Mouse (Mus musculus): ENCODE results near the gene St3gal3.
A peak's percentile ranks its signal among the peaks of the same experiment; 100 is the strongest.

St3gal3 gene

DNA sequence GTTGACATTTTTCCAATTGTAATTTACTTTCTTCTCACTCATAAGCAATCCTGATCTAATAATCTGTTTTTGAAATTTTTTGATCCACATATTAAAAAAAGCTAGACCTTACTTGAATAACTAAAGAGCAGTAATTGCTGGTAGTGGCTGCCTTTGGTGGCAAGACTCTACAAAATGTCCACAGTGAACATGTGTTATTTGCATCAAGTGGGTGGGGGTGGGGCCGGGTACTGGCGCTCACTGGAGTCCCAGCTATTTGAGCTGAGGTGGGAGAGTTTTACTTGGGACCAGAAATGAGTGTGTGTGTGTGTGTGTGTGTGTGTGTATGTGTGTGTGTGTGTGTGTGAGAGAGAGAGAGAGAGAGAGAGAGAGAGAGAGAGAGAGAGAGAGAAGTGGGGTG, 77.6 kb downstream of the St3gal3 start:
- no peak for DNase-seq (ENCODE audit: extremely low read depth, low read depth, low spot score)

DNA sequence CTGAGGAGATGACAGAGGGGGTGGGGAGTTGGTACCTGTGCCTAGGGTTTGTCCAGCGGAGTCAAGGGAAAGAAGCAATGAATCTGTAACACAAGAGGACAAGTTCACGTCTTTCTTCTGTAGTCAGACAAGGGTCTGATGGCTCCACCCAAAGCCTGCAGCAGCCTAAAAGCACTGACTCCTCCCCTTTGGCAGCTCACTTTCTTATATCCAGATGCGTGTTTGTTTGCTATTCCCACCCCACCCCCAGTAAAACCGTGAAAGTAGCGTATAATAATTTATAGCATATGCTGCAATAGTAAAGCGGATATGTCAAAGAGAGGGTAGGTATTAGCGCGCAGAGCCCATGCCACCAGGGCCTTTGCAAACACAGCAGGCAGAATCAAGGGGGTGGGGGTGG, 80.1 kb downstream of the St3gal3 start:
- DNase-seq (ENCODE audit: extremely low read depth, low read depth, low spot score) = no peak

DNA sequence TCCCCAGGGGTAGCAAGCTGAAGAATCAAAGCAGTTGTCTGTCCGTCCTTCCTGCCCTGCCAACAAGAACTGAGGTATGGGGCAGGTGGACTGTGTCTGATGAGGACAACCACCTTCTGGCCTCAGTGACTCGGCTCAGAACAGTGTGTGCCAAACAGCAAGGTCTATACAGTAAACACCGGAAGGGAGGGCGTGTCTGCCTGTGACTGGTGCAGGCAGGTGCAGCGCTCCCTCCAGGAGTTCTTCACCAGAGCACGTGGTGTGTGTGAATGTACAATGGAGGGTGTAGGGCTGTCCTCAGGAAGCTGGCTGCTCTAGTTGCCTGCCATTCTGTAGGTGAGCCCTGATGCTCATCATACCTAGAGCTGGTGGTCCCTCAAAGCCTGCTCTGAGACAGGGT, 80.8 kb downstream of the St3gal3 start:
- no peak for DNase-seq (ENCODE audit: extremely low read depth, low read depth, low spot score)

DNA sequence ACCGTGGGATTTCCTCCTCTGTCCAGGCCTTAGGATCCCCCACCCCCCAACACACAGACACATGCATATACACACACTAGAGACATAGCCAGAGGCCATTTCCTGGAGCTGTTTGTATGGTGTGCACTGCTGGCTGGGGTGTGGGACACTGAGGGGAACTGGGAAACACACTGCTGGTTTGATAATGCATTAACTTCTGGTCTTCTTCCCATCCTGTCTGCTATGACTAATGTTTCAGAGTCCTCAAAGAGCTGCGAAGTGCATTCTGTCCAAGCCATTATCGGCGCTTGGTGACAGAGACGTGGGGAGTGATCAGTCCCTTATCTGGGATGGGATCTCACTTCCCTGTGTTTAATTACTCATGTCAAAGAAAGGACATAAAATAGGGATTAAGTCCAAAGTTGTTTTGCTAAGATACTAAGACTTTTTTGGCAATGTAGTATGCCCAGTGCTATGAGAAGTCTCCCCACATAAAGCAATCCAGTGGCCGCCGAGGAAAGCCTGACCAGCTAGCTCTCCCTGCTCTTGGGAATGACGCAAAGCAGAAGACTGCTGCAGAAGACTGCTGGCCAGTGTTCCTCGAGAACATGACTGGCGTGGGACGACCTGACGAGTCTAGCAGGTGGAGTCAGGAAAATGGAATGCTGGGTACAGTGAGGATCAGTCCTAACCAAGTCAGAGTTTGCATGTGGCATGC, 85.0 kb downstream of the St3gal3 start:
- DNase-seq (ENCODE audit: extremely low read depth, low read depth, low spot score) = peak; percentile 25

DNA sequence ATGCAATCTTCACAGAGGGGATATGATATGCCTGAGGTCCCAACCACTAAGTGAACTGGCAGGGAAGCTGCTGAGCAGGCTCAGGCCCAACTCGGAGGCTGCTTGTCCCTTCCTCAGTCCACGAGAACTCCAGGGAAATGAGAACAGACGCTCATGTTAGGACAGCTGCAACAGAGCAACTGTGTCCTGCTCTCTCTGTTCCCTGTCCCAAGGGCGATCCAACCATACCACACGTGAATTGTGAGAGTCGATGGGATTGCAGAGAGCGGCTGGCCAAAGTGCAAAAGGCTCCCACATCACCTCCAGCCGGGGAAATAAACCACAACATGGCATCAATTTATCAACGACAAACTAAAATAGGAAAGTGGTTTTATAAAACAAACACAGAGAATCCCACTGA, 90.2 kb downstream of the St3gal3 start:
- DNase-seq (ENCODE audit: extremely low read depth, low read depth, low spot score) = no peak

DNA sequence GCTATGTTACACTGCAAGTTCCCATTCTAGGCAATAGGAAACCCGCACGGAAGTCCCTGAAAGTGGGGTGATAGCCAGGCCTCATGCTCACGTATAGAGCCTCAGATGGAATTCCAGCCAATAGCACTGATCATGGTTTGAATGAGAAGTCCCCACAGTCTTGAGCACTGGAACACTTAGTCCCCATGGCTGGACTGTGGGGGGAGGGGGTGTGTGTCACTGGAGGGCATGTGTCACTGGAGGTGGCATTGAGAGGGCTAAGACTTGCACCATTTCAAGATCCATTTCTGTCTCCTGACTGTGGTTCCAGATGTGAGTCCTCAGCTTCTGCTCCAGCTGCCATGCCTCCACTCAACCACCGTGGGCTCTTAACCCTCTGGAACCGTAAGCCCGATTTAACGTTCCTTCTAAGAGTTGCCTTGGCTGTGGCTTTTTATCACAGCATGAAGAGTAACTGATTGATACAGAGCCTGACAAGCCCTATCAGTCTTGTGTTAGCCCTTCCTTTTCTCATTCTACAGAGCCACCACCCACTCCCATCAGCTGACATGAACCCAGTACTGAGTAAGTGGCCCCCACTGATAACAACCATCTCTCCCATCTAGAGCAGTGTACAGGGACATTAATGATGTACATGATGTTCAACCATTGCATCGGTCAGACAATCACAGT, 91.2 kb downstream of the St3gal3 start:
- DNase-seq (ENCODE audit: extremely low read depth, low read depth, low spot score) = no peak

DNA sequence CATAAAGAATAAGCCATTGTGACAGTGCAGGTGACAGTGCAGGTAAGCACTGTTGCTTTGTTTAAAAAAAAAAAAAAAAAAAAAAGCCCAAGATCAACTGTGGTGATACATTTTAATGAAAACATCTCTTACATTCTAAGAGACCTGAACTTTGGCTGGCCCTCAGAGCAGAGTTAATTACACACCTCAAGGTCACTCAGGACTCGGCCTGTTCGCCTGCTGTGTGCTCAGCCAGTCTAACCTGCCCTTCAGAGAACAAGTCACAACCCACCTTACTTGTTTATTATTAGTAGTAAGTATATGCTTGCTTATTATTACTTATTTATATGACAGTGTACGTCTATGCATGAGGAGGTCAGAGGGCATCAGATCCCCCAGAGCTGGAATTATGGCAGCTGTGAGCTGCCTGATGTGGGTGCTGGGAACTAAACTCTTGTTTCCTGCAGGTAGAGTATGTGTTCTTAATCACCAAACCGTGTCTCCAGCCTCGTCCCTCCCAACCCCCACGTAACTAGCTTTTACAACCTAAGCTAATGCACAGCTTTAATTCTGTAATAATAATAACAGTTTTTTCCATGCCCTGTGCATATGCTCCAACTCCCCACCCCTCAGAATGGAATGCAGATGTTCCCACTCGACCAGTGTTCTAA, 91.9 kb downstream of the St3gal3 start:
- no peak for DNase-seq (ENCODE audit: extremely low read depth, low read depth, low spot score)

DNA sequence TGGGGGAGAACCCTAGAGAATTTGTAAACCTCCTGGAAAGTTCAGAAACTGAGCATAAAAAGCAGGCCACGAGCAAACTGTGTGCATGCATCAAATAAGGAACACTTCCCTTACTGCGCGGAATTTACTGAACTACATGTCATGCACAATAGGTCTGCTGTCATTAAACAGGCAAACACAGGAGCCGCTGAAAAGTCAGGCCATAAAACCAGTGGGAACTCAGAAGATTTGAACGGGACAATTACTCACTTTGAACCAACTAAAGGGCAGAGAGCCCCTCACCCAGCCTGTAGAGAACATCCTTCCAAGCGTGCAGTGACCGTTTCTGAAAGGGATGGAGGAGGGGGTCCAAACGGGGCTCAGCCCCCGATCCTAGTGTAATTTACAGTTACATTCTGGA, 93.6 kb downstream of the St3gal3 start:
- no peak for DNase-seq (ENCODE audit: extremely low read depth, low read depth, low spot score)

DNA sequence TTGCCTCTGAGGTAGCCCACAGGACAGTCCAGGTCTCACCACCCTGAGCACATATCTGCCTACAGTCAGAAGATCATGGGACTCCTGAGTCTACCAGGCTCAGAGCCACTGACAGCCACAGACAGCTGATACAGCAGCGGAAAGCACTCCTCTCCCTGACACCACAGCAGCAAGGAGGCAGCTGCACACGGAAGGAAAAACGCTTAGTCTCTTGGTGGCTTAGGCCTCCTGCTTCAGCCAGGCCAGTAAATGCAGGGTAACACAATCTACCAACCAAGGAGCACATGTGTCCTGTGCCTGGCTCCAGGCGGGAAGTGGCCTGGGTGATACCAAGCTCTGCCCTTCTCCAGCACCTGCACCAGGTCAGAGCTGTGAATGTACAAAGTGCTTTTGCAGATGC, 94.1 kb downstream of the St3gal3 start:
- no peak for DNase-seq (ENCODE audit: extremely low read depth, low read depth, low spot score)

DNA sequence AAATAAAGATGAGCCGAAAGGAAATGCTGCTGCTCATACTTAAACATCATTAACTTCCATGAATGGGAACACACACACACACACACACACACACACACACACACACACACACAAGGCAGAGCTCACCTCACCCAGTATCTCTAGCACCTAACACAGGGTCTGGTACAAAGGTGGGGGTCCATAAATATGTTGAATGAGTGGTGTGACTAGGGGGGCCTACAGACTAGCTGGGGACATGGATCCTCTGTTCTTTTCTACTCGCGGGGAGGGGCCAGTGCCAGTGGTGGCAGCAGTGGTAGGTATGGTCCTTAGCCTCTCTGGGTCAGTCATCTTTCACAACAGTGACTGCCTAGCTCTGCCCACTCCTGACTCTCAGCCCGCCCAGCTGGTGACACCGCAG, 94.8 kb downstream of the St3gal3 start:
- DNase-seq (ENCODE audit: extremely low read depth, low read depth, low spot score) = no peak

DNA sequence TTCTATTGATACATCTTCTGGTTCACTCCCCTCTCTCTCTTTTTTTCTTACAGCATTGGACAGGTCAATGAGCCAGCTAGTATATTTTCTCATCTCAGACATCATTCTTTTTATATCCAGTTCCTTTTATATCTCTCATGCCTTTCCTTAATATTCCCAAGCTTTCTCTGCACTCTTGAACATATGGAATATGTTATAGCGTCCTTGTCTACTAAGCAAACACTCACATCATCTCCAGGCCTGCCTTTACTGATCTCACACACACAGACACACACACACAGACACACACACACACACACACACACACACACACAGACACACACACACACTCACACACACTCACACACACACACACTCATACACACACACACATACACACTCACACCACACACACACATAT, 96.7 kb downstream of the St3gal3 start:
- DNase-seq (ENCODE audit: extremely low read depth, low read depth, low spot score) = no peak

DNA sequence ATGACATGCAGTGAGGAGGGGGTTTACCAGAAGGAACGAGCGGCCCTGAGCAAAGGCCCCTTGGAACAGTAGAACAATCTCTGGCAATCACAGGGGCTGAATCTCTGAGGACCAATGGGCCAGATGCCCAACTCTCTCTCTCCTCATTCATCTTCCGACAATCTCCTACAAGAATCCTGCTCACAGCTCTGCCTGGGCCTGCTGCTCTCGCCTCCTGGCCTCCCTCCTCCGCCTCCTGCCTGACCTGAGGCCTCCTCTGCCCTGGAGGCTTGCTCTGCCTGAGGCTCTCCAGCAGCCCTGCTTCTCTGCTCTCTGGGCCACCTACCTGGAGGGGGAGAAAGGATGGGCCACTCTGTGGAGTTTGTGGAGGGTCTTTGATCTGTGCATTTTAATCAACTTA, 97.3 kb downstream of the St3gal3 start:
- DNase-seq (ENCODE audit: extremely low read depth, low read depth, low spot score) = no peak

DNA sequence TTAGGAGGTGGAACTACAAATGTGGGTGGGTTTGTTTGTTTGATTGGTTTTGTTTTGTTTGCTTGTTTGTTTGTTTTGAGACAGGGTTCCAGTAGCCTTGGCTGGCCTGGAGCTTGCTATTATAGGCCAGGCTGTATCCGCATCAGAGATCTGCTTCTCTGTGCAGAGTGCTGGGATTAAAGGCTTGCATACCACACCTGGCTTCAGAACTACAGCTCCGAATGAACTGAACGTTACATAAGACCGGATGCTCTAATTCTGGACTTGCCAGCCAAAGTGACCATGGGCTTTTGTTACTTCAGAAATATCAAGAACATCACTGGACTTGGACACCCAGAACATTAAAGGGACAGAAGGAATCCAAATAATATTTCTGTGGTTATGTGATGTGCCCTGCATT, 98.2 kb downstream of the St3gal3 start:
- DNase-seq (ENCODE audit: extremely low read depth, low read depth, low spot score) = no peak

DNA sequence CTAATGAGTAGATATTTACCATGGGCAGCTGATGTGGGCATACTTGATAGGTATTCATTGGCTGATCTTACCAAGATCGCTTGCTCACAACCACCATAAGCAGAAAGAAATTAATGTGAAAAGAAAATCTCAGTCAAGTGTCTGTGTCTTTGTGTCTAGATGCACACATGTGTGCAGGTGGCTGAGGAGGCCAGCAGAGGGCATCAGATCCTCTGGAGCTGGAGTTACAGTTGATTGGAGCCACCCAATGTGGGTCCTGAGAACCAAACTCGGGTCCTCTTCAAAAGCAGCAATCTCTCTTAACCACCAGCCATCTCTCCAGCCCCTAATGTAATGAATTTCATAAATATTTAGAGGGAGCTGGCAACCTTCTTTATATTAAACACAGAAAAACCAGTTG, 99.6 kb downstream of the St3gal3 start:
- DNase-seq (ENCODE audit: extremely low read depth, low read depth, low spot score) = no peak

DNA sequence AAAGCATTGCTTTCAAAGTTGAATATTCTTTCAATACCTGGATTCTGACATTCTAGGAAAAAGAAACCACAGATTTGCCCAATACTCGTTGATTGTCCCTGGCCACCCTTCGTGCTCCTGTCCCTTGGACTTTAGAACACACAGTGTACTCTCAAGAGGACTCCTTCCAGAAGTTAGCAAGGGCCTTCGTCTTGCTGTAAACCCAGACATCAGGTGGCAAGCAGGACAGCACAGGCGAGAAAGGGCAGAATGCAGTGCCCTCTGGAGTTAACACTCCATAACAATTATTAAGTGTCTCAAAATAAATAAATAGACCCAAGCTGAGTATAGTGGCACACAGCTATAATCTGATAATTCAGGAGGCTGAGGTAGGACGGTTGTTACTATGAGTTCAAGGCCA, 101.7 kb downstream of the St3gal3 start:
- DNase-seq (ENCODE audit: extremely low read depth, low read depth, low spot score) = no peak

DNA sequence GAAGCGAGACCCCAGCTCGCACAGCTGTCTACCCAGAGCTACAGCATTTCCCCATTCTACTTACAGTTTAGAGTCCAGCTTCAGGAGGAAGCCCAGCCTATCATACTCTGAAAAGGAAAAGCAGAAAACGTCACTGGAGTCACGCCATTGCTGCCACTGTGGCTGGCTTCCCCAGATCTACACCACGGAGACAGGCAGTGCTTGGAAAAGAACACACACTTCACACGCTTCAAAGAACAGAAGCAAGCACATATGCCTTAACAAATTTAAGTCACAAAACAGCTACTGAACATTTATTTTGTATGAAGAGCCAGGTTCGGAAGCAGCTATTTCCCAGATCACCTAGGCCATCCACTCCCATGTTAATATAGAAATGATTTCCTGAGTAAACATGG, 102.9 kb downstream of the St3gal3 start:
- DNase-seq (ENCODE audit: extremely low read depth, low read depth, low spot score) = no peak

DNA sequence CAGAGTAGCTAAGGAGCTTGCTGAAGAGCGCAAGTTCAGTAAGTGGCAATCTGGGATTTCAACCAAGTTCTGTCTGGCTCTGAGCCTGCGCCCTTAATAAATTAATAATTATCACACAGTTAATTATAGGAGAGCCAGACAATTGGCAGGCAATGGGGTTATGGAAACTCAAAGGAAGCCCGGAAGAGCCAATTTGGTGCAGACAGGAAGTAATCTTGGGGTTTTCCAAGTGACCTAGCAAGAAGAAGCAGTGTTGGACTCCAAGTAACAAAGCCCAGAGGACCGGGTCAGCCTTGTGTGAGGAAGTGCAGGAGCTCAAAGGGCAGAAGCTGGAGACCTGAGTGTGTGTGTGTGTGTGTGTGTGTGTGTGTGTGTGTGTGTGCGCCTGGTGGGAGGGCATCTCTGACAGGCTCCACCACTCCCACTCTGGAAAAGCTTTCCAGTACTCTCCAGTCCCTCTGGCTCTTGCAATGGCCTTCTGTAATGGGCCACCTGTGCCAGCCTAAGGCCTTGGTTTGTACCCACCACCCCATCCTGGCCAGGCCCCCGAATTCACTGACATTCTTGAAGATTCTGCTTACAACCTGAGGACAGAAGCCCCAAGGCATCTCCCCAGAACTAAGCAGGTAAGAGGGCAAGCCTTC, 103.5 kb downstream of the St3gal3 start:
- DNase-seq (ENCODE audit: extremely low read depth, low read depth, low spot score) = no peak

DNA sequence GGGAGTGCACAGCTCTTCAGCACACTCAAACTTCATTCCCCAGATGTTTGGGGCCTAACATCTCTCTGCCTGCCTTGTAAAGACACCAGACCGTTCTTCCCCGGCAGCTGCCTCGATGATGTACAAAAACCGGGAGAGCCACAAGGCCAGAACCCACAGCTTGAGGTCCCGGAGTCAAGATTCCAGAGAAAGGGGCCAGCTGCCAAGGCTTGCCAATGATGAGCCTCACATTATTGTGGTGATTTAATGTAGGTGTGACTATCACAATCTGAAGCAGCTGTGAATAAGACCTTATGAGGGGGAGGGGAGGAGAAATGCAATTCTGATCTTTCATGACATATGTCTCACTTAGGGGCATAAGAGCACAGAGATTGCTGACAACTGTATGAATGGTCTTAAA, 104.4 kb downstream of the St3gal3 start:
- no peak for DNase-seq (ENCODE audit: extremely low read depth, low read depth, low spot score)

DNA sequence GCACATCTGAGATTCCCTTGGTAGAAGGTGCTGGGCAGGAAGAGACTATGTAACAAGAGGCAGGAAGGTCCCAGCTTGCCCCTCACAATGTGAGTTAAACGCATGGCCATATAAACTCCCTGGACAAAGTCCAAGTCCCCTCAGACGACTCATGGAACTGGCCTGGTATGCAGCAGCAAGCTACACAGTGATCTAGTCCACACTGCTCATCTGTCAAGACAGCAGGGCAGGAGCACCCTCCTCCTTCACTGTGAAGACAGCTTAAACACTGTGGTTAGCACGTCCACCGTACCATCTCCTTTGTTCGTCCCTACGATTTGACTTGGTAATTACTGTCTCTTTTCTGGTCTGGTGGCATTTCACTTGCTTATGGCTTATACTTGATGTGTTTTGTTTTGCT, 104.8 kb downstream of the St3gal3 start:
- no peak for DNase-seq (ENCODE audit: extremely low read depth, low read depth, low spot score)

DNA sequence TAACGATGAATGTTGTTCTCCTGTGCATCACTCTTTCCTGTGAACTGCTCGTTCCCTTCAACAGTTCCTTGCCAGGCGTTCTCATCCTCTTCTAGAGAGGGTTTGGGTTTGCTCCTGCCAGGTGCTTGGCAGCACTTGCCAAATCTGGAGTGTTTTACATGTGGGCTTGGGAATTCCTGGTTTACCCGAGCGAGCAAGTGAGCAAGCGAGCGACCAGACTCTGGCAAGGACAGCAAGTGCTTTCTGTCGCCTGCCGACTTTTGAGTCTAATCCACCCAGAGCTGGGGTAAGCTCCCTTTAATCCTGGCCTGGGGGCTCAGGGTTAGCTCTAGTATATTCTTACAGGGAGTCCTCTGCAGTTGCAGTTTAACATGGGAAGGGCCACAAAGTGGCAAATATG, 105.7 kb downstream of the St3gal3 start:
- DNase-seq (ENCODE audit: extremely low read depth, low read depth, low spot score) = peak; percentile 39

DNA sequence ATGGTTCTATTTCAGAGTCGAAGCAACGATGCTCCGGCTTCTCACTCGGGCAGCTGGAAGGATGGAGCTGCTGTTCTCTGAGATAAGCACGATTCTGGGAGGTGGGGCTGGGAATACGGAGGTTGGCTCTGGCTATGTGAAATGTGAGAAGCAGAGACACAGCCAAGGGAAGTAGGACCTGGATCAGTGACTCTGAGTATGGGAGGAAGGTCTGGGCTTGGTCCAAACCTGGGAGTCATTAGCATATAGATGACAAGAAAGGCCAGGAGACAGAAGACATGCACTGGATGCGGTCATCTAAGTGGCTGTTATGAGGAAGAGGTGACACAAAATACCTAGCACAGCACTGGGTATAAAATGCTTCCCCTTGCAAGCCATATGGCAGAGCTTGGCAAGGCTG, 108.8 kb downstream of the St3gal3 start:
- DNase-seq (ENCODE audit: extremely low read depth, low read depth, low spot score) = no peak

DNA sequence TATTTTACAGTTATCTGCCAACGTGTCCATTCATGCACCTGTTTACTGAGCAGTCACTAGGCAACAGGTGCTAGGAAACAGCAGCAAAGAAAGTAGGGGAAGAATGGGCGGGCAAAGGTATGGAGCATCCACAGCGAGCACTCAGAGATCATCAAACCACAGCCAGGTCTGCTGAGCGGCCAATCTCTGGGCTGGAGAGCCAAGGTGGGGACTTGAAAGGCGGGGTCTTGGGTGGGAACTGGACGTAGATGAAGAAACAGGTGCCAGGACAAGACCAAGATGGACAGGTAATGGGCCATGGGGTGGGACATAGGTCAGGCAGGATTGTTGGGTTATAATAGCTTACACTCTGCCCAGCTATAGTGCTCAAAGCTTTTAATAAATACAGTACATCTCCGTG, 109.3 kb downstream of the St3gal3 start:
- DNase-seq (ENCODE audit: extremely low read depth, low read depth, low spot score) = no peak

Data from fat pad, adult 2 months (tissue).